Mouse (Mus musculus) retina, adult 2 months (tissue): Measurements from ENCODE around the gene Zscan26.
"Not testable (repeated sequence)": the region's sequence is repeated elsewhere in the genome, so short reads cannot be mapped to it uniquely, and the experiment has no call there.

Experiments
- DNase-seq: peaks from one replicate; pipeline ENCODE4 v3.0.0-alpha.2; 2012; ENCODE audit warnings: low read depth, low spot score

Zscan26 gene

DNA sequence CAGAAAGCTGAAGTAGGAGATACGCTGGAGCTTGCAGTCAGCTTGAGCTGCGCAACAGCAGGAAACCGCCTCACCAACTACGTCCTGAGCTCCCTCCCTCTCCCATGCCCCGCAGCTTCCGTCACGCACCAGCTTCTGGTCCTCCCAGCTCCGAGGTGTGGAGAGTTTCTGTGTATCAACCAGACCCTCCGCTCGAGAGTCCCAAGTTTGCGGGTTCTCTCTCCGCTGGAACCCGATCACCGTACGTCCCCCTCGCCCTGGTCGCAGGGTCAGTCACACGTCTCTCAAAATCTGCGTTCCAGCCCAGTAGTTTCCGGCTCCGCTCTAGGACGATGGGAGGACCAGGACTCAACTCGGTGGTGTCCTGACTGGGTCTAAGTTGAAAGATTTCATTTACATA, at the start of gene Zscan26:
Gene Zscan26 (minus strand): TSS at position 282 of the 400 bp plus-strand sequence.
- DNase-seq = peak; percentile 76

GRCm38 (mm10) chr13:21502296-21502695, 48.8 kb upstream of the Zscan26 start:
- no peak for DNase-seq

GRCm38 (mm10) chr13:21501182-21501581, 47.7 kb upstream of the Zscan26 start, which contains the start of gene Gm11273:
Gene Gm11273 (minus strand): TSS chr13:21501418.
- not testable (repeated sequence) for DNase-seq

- DNase-seq = no peak
Measured at GRCm38 (mm10) chr13:21495080-21495479, 41.5 kb upstream of the Zscan26 start, which contains the start of gene AK157302. Gene AK157302 (plus strand): TSS chr13:21495223.

GRCm38 (mm10) chr13:21492847-21493246, 39.3 kb upstream of the Zscan26 start:
- no peak for DNase-seq

- no peak for DNase-seq
Measured at GRCm38 (mm10) chr13:21486881-21487280, 33.4 kb upstream of the Zscan26 start.

DNA sequence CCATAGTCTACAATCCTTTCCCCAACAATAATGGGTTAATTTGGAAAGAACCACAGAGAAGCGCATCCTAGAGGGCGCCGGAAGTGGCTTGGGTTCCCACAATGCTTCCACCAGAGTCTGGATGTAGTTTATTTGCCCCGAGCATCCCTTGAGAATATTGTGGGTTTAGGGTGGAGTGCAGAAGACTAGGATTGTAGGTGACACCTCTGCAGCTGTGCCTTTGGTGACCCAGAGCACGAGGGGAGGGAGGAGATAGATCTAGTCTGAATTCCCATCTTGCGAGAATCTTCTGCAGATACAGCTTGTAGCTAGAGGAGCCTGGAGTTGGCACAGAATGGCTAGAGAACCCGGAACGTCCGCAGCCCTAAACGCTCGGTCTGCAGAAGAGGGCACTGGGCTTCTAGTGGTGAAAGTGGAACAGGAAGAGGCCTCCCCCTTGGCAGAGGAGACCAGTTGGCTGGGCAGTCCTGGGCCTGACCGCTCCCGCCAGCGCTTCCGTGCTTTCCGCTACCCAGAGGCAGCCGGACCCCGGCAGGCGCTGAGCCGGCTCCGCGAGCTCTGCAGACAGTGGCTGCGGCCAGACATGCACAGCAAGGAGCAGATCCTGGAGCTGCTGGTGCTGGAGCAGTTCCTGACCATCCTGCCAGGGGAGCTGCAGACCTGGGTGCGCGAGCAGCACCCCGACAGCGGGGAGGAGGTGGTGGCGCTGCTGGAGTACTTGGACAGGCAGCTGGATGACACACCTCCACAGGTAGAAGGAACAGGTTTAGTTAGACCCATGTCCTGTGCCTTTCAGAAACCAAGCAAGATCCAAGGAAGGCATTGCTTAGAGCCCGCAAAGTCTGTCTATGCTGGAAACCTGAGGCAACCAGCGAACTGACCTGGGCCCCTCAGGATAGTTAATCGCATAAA, 25.5 kb upstream of the Zscan26 start, which contains the start of the genes Zkscan4 and Gm10065:
Gene Zkscan4 (plus strand): TSS at position 149 of the 912 bp plus-strand sequence.
Gene Gm10065 (minus strand): TSS at position 683 of the 912 bp plus-strand sequence.
- DNase-seq = peak; percentile 59

DNA sequence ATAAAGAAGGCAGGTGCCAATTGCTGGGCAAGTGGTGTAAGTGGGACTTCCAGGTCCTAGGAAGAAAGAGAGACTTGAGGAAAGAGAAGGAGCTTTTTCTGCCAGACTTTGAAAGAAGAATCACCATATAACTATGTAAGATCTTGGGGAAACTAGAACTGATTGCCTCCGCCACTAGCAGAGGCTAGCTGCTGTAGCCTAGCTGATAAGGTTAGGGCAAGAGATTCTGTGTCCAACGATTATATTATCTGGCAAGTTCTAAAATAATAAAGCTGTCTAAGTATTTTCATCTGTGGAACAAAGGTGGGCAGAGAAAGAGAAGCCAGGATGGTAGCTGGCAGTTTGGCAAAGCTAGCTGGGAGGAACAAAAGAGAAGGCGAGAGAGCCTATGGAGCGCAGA, 18.9 kb upstream of the Zscan26 start:
- DNase-seq = no peak

GRCm38 (mm10) chr13:21469097-21469496, 15.6 kb upstream of the Zscan26 start:
- no peak for DNase-seq

- peak; percentile 75 for DNase-seq
Measured at GRCm38 (mm10) chr13:21468061-21469019, 14.8 kb upstream of the Zscan26 start, which contains the start of gene Nkapl. Gene Nkapl (minus strand): TSS chr13:21468509.

GRCm38 (mm10) chr13:21467336-21467735, 13.8 kb upstream of the Zscan26 start:
- no peak for DNase-seq

DNA sequence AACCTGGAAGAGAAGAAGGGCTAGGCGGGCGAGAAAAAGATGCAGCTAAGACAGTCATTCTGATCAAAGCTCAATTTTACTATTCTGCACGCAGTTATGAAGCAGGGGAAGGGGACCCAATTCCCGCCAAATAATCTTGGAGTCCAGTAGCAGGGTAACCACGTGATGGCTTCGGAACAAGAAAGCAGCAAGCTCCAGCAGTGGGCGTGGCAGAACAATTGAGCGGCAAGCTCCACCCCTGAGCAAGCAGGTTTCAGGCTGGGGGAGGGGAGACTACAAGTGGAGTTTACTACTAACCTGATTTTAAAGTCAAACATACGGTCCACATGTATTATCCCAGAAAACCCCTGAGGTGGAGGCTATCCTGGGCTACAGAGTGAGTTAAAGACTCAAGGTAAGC, 9.0 kb upstream of the Zscan26 start:
- not testable (repeated sequence) for DNase-seq

DNA sequence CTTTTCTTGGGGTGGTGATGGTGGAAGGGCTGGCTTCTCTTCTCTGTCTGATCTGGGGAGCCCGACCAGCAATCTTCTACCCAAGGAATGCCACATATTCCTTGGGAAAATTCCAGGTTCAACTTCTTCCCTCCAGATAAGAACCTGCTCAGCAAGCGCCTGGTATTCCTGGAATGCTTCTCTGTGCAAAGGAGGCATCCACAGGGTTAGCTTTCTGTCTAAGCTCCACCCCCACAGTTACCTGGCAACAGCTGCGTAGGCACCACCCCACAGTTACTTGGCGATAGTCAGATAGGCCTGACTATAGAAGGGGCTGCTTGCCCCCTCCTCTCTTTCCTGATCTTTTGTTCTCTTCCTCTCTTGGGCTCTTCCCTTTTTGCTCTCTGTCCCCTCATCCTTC, 2.8 kb upstream of the Zscan26 start:
- DNase-seq = no peak

DNA sequence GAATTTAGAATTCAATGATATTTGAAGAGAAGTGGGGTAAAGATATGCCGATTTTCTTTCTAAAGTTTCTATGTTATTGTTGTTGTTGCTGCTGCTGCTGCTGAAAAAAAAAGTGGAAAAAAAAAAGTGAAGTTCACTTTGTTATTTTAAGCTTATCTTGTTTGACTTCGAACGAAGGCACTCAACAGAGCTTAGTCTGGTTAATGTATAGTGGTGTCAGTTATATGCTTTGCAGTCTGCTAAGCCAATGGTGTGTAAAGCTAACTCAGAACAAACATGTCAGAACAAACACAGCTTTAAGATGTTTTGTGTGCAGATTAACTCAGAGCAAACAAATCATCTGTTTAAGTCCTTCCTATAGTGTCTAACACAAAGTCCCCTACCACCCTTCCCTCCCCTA, 603 bp upstream of the Zscan26 start:
- no peak for DNase-seq

- DNase-seq = peak; percentile 48
Measured at GRCm38 (mm10) chr13:21453042-21453441, 488 bp downstream of the Zscan26 start.

- DNase-seq = no peak
Measured at GRCm38 (mm10) chr13:21447856-21448614, 5.5 kb downstream of the Zscan26 start.

DNA sequence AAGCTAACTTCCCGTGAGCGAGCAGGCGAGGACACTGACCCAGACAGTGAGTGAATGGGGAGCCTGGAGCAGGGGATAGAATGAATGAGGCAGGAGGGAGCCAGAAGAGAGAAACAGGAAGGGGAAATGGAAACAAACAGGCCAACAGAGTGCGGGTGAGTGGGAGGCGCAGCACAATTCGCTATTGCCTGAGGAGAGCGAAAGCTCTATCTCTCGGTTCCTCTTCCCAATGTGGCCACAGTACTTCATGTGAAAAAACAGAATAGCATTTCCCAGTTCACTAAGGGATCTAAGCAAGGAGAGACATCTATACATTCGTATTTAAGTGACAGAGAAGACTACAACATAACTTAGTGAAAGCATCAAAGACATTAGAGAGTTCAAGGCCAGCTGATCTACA, 6.7 kb downstream of the Zscan26 start:
- DNase-seq = no peak

- DNase-seq = no peak
Measured at GRCm38 (mm10) chr13:21441207-21441572, 12.3 kb downstream of the Zscan26 start.

GRCm38 (mm10) chr13:21440503-21441206, 12.9 kb downstream of the Zscan26 start, which contains the start of gene Pgbd1:
Gene Pgbd1 (minus strand): TSS chr13:21441058.
- DNase-seq = peak; percentile 44

- DNase-seq = no peak
Measured at GRCm38 (mm10) chr13:21435476-21435875, 18.1 kb downstream of the Zscan26 start.
